Mouse (Mus musculus) hindlimb bud, embryonic 11.5 days (tissue): Measurements from ENCODE around the gene Pnpla1.
"Not testable (repeated sequence)": the region's sequence is repeated elsewhere in the genome, so short reads cannot be mapped to it uniquely, and the experiment has no call there.

Experiments
- DNase-seq: peaks from one replicate; pipeline ENCODE4 v3.0.0-alpha.2; 2012; ENCODE audit warnings: low read depth, low spot score; ENCODE audit errors: extremely low spot score

The Pnpla1 gene

GRCm38 (mm10) chr17:28858205-28858604, at the start of gene Pnpla1:
TSS of gene Pnpla1 (plus strand) at chr17:28858411.
- no peak for DNase-seq

GRCm38 (mm10) chr17:28808714-28809113, 49.5 kb upstream of the Pnpla1 start:
- no peak for DNase-seq

- DNase-seq, result no peak
Measured at GRCm38 (mm10) chr17:28809175-28809831, 48.9 kb upstream of the Pnpla1 start.

- DNase-seq, result no peak
Measured at GRCm38 (mm10) chr17:28812345-28812744, 45.9 kb upstream of the Pnpla1 start.

GRCm38 (mm10) chr17:28814529-28815097, 43.6 kb upstream of the Pnpla1 start:
- no peak for DNase-seq

- no peak for DNase-seq
Measured at GRCm38 (mm10) chr17:28815384-28816004, 42.7 kb upstream of the Pnpla1 start.

GRCm38 (mm10) chr17:28816326-28816725, 41.9 kb upstream of the Pnpla1 start:
- DNase-seq, result not testable (repeated sequence)

- DNase-seq, result no peak
Measured at GRCm38 (mm10) chr17:28816875-28817811, 41.1 kb upstream of the Pnpla1 start.

GRCm38 (mm10) chr17:28820189-28820588, 38.0 kb upstream of the Pnpla1 start:
- DNase-seq, result no peak

- DNase-seq, result no peak
Measured at GRCm38 (mm10) chr17:28823004-28823745, 35.0 kb upstream of the Pnpla1 start.

- DNase-seq, result no peak
Measured at GRCm38 (mm10) chr17:28823749-28824148, 34.5 kb upstream of the Pnpla1 start.

- no peak for DNase-seq
Measured at GRCm38 (mm10) chr17:28824896-28825295, 33.3 kb upstream of the Pnpla1 start.

GRCm38 (mm10) chr17:28825359-28826041, 32.7 kb upstream of the Pnpla1 start:
- no peak for DNase-seq

- no peak for DNase-seq
Measured at GRCm38 (mm10) chr17:28827665-28828231, 30.5 kb upstream of the Pnpla1 start.

GRCm38 (mm10) chr17:28829120-28829519, 29.1 kb upstream of the Pnpla1 start:
- no peak for DNase-seq

GRCm38 (mm10) chr17:28831065-28831464, 27.1 kb upstream of the Pnpla1 start:
- no peak for DNase-seq

GRCm38 (mm10) chr17:28832040-28832439, 26.2 kb upstream of the Pnpla1 start:
- no peak for DNase-seq

- DNase-seq, result no peak
Measured at GRCm38 (mm10) chr17:28832875-28833274, 25.3 kb upstream of the Pnpla1 start.

- no peak for DNase-seq
Measured at GRCm38 (mm10) chr17:28834676-28835075, 23.5 kb upstream of the Pnpla1 start.

- no peak for DNase-seq
Measured at GRCm38 (mm10) chr17:28837840-28838239, 20.4 kb upstream of the Pnpla1 start.
